Mouse (Mus musculus) myocyte (in vitro differentiated cells): ENCODE data around the gene Cwc25. TPM values are rescaled to one million over a fixed set of nuclear protein-coding genes. Genes with fewer than 3 reads are reported as not detected.

Experiments
- H3K27me3 ChIP-seq: one replicate; pipeline ENCODE4 v1.6.1; 2011; ENCODE audit not compliant: control insufficient read depth, insufficient read depth, insufficient read length
- H3K36me3 ChIP-seq: one replicate; pipeline ENCODE4 v1.6.1; 2011; ENCODE audit not compliant: control insufficient read depth, insufficient read depth
- H3K4me2 ChIP-seq: one replicate; pipeline ENCODE4 v1.6.1; 2011; ENCODE audit warnings: low read depth, control low read depth
- H3K4me3 ChIP-seq: one replicate; pipeline ENCODE4 v1.5.1; 2011; ENCODE audit warnings: mild to moderate bottlenecking, control low read depth, moderate library complexity
- H3K79me2 ChIP-seq: one replicate; pipeline ENCODE4 v1.6.1; 2011; ENCODE audit not compliant: control insufficient read depth, insufficient read depth
- H3ac ChIP-seq: one replicate; pipeline ENCODE4 v1.6.1; 2011; ENCODE audit not compliant: control insufficient read depth, insufficient read length
- CEBPB ChIP-seq: IDR thresholded peaks from 2 replicates; pipeline ENCODE4 v1.6.1; 2011; ENCODE audit warnings: mild to moderate bottlenecking, moderate library complexity; ENCODE audit not compliant: poor library complexity, insufficient read depth, severe bottlenecking
- E2F4 ChIP-seq: IDR thresholded peaks from one replicate; pipeline ENCODE4 v1.6.1; 2011; ENCODE audit warnings: mild to moderate bottlenecking, control low read depth, moderate library complexity; ENCODE audit not compliant: insufficient read depth
- MAX ChIP-seq: IDR thresholded peaks from one replicate; pipeline ENCODE4 v1.6.1; 2011; ENCODE audit warnings: low read depth, mild to moderate bottlenecking, control low read depth
- MYOD1 ChIP-seq, 3 experiments: IDR thresholded peaks; one replicate each; pipeline ENCODE4 v1.6.1; 2011; ENCODE audit warnings: control low read depth in 2 of 3, low read depth in 2 of 3, mild to moderate bottlenecking in 2 of 3, moderate library complexity in 1 of 3; ENCODE audit not compliant: insufficient read length in 2 of 3, control insufficient read depth in 1 of 3
- MYOG ChIP-seq, 3 experiments: IDR thresholded peaks; one replicate each; pipeline ENCODE4 v1.6.1; 2011; ENCODE audit warnings: control low read depth in 2 of 3, low read depth in 2 of 3, mild to moderate bottlenecking in 2 of 3; ENCODE audit not compliant: insufficient read length in 2 of 3, control insufficient read depth in 1 of 3, insufficient read depth in 1 of 3
- POLR2A ChIP-seq: IDR thresholded peaks from one replicate; pipeline ENCODE4 v1.6.1; 2011; ENCODE audit warnings: low read depth, mild to moderate bottlenecking, control low read depth, moderate library complexity; ENCODE audit not compliant: insufficient read length
- POLR2AphosphoS2 ChIP-seq: IDR thresholded peaks from one replicate; pipeline ENCODE4 v1.6.1; 2011; ENCODE audit warnings: low read depth, control low read depth; ENCODE audit not compliant: insufficient read length
- REST ChIP-seq: IDR thresholded peaks from one replicate; pipeline ENCODE4 v1.6.1; 2011; ENCODE audit warnings: mild to moderate bottlenecking, control low read depth, moderate library complexity; ENCODE audit not compliant: insufficient read depth, insufficient read length
- SRF ChIP-seq: IDR thresholded peaks from one replicate; pipeline ENCODE4 v1.6.1; 2011; ENCODE audit warnings: low read depth; ENCODE audit not compliant: control insufficient read depth, insufficient read length
- TCF12 ChIP-seq: IDR thresholded peaks from one replicate; pipeline ENCODE4 v1.6.1; 2011; ENCODE audit warnings: mild to moderate bottlenecking, control low read depth; ENCODE audit not compliant: poor library complexity, insufficient read depth, severe bottlenecking
- TCF3 ChIP-seq: IDR thresholded peaks from one replicate; pipeline ENCODE4 v1.6.1; 2011; ENCODE audit warnings: low read depth, control low read depth; ENCODE audit not compliant: insufficient read length
- USF1 ChIP-seq: IDR thresholded peaks from one replicate; pipeline ENCODE4 v1.6.1; 2011; ENCODE audit warnings: low read depth, mild to moderate bottlenecking, control low read depth, moderate library complexity
- polyA plus RNA-seq: library from polyadenylated mRNA; unstranded; fragments of >200 nt; fragmentation: generic; extraction: Trizol; gene quantifications from one replicate; pipeline ENCODE4 v1.2.1, GENCODE M21; 2012; ENCODE audit warnings: missing spikeins

Gene Cwc25
- polyA plus RNA-seq, 1 experiment, result 8.9 TPM

GRCm38 (mm10) chr11:97758125-97758524 lies 8.2 kb downstream of the Cwc25 start:
- no peak overlapping the region for H3ac ChIP-seq
- no peak overlapping the region for H3K4me3 ChIP-seq
- H3K79me2 ChIP-seq, result peaks cover 8% of the 10 kb centered on the region
- H3K27me3 ChIP-seq, result no peaks in the 10 kb centered on the region
- H3K4me2 ChIP-seq, result no peak overlapping the region
- peaks cover 54% of the 10 kb centered on the region for H3K36me3 ChIP-seq
- TF ChIP-seq MYOG (IDR thresholded peaks at IDR 0.05; ENCODE audit: control insufficient read depth in 1 of 3, insufficient read depth in 1 of 3, insufficient read length in 2 of 3, low read depth in 2 of 3) (no peak), TCF3 (no peak), POLR2A (no peak), TCF12 (no peak), USF1 (no peak), REST (no peak), E2F4 (no peak), POLR2AphosphoS2 (no peak), MAX (no peak), SRF (no peak), CEBPB (no peak)

GRCm38 (mm10) chr11:97753277-97753676 lies 13.1 kb downstream of the Cwc25 start:
- H3K36me3 ChIP-seq, result peaks cover 44% of the 10 kb centered on the region
- no peaks in the 10 kb centered on the region for H3K79me2 ChIP-seq
- no peak overlapping the region for H3ac ChIP-seq
- H3K27me3 ChIP-seq, result no peaks in the 10 kb centered on the region
- no peak overlapping the region for H3K4me3 ChIP-seq
- no peak overlapping the region for H3K4me2 ChIP-seq
- TF ChIP-seq REST (no peak), SRF (no peak), E2F4 (no peak), POLR2AphosphoS2 (no peak), USF1 (no peak), MAX (no peak), CEBPB (no peak), MYOD1 (IDR thresholded peaks at IDR 0.05; ENCODE audit: control insufficient read depth in 1 of 3, insufficient read length in 2 of 3, low read depth in 2 of 3) (no peak), TCF3 (no peak), TCF12 (no peak)

- no peak overlapping the region for H3K4me3 ChIP-seq
- no peak overlapping the region for H3ac ChIP-seq
- H3K27me3 ChIP-seq, result no peaks in the 10 kb centered on the region
- peaks cover 8% of the 10 kb centered on the region for H3K79me2 ChIP-seq
- peaks cover 23% of the 10 kb centered on the region for H3K36me3 ChIP-seq
- no peak overlapping the region for H3K4me2 ChIP-seq
- no peak for TF ChIP-seq POLR2AphosphoS2
- no peak for TF ChIP-seq E2F4
- TF ChIP-seq MYOG (IDR thresholded peaks at IDR 0.05; ENCODE audit: control insufficient read depth in 1 of 3, insufficient read depth in 1 of 3, insufficient read length in 2 of 3, low read depth in 2 of 3), result no peak
- TF ChIP-seq CEBPB, result no peak
- no peak for TF ChIP-seq SRF
- TF ChIP-seq MYOD1 (IDR thresholded peaks at IDR 0.05; ENCODE audit: control insufficient read depth in 1 of 3, insufficient read length in 2 of 3, low read depth in 2 of 3), result no peak
- no peak for TF ChIP-seq MAX
- TF ChIP-seq USF1, result no peak
- no peak for TF ChIP-seq TCF12
Measured at GRCm38 (mm10) chr11:97748496-97748895, 17.9 kb downstream of the Cwc25 start.

- Histone ChIP-seq H3K27me3 (no peaks in the 10 kb centered on the region), H3K36me3 (peaks cover 17% of the 10 kb centered on the region), H3K79me2 (peaks cover 15% of the 10 kb centered on the region), H3K4me2 (no peak overlapping the region), H3K4me3 (no peak overlapping the region), H3ac (no peak overlapping the region)
- TF ChIP-seq REST, result no peak
- TF ChIP-seq POLR2A, result no peak
- TF ChIP-seq SRF, result no peak
- TF ChIP-seq TCF3, result no peak
- no peak for TF ChIP-seq POLR2AphosphoS2
- TF ChIP-seq E2F4, result no peak
- TF ChIP-seq MYOG (IDR thresholded peaks at IDR 0.05; ENCODE audit: control insufficient read depth in 1 of 3, insufficient read depth in 1 of 3, insufficient read length in 2 of 3, low read depth in 2 of 3), result no peak
- TF ChIP-seq CEBPB, result no peak
- no peak for TF ChIP-seq USF1
- TF ChIP-seq MAX, result no peak
- no peak for TF ChIP-seq MYOD1 (IDR thresholded peaks at IDR 0.05; ENCODE audit: control insufficient read depth in 1 of 3, insufficient read length in 2 of 3, low read depth in 2 of 3)
- TF ChIP-seq TCF12, result no peak
Measured at GRCm38 (mm10) chr11:97747773-97748172, 18.6 kb downstream of the Cwc25 start.

GRCm38 (mm10) chr11:97745331-97745721 lies 21.0 kb downstream of the Cwc25 start:
- peak overlapping the region; percentile 57 for H3ac ChIP-seq
- peak overlapping the region; percentile 44 for H3K4me3 ChIP-seq
- no peaks in the 10 kb centered on the region for H3K27me3 ChIP-seq
- H3K4me2 ChIP-seq, result peak overlapping the region; percentile 86
- H3K36me3 ChIP-seq, result peaks cover 9% of the 10 kb centered on the region
- no peak for TF ChIP-seq REST
- TF ChIP-seq MYOD1 (IDR thresholded peaks at IDR 0.05; ENCODE audit: control insufficient read depth in 1 of 3, insufficient read length in 2 of 3, low read depth in 2 of 3), result peak in 1 of 3 experiments; percentile 18
- peak; percentile 41 for TF ChIP-seq E2F4
- peaks cover 39% of the 10 kb centered on the region for H3K79me2 ChIP-seq
